Mouse (Mus musculus) limb, embryonic 13.5 days (tissue): Measurements from ENCODE around the gene Sh3pxd2b. TPM values are rescaled to one million over a fixed set of nuclear protein-coding genes. Genes with fewer than 3 reads are reported as not detected.

Experiments used
- ATAC-seq: fragments of 200-750 bp; cut with Nextera tagmentation; 2 replicates; pipeline ENCODE4 v1.8.0; 2017; ENCODE audit warnings: low read depth, moderate number of reproducible peaks, moderate TSS enrichment; ENCODE audit not compliant: low FRiP score
- H3K27ac ChIP-seq: fragments of 300-500 bp; sonication (generic); 2 replicates; pipeline ENCODE4 v1.5.1; 2015; ENCODE audit warnings: inconsistent platforms, mild to moderate bottlenecking, moderate library complexity
- H3K27me3 ChIP-seq: fragments of 300-500 bp; sonication (generic); 2 replicates; pipeline ENCODE4 v1.6.1; 2015; ENCODE audit warnings: mild to moderate bottlenecking, inconsistent platforms
- H3K36me3 ChIP-seq: fragments of 300-500 bp; sonication (generic); 2 replicates; pipeline ENCODE4 v1.6.1; 2015; ENCODE audit warnings: inconsistent platforms, mild to moderate bottlenecking, moderate library complexity
- H3K4me1 ChIP-seq: fragments of 300-500 bp; sonication (generic); 2 replicates; pipeline ENCODE4 v1.6.1; 2015; ENCODE audit warnings: inconsistent platforms
- H3K4me2 ChIP-seq: fragments of 300-500 bp; sonication (generic); replicated peaks from 2 replicates; pipeline ENCODE4 v1.6.1; 2015; ENCODE audit warnings: inconsistent platforms, mild to moderate bottlenecking, moderate library complexity
- H3K4me3 ChIP-seq: fragments of 300-500 bp; sonication (generic); 2 replicates; pipeline ENCODE4 v1.5.1; 2015; ENCODE audit warnings: moderate library complexity, mild to moderate bottlenecking, inconsistent platforms
- H3K9ac ChIP-seq: fragments of 300-500 bp; sonication (generic); 2 replicates; pipeline ENCODE4 v1.6.1; 2015; ENCODE audit warnings: mild to moderate bottlenecking, inconsistent platforms
- H3K9me3 ChIP-seq: fragments of 300-500 bp; sonication (generic); 2 replicates; pipeline ENCODE4 v1.6.1; 2016; ENCODE audit warnings: inconsistent platforms
- WGBS: fragments of 180-500 bp; shearing (Covaris S2); methylation state at CpG from one replicate; pipeline ENCODE4 v1.1.7; 2015; 5-methylcytosine and 5-hydroxymethylcytosine counted together
- polyA plus RNA-seq: library from polyadenylated mRNA; unstranded; fragments of >200 nt; fragmentation: Nextera tagmentation; extraction: Ambion mirVana; gene quantifications from 2 replicates; pipeline ENCODE4 v1.2.1, GENCODE M21; 2015

The Sh3pxd2b gene
- polyA plus RNA-seq, 1 experiment from 2014 or later = 31.3 TPM

DNA sequence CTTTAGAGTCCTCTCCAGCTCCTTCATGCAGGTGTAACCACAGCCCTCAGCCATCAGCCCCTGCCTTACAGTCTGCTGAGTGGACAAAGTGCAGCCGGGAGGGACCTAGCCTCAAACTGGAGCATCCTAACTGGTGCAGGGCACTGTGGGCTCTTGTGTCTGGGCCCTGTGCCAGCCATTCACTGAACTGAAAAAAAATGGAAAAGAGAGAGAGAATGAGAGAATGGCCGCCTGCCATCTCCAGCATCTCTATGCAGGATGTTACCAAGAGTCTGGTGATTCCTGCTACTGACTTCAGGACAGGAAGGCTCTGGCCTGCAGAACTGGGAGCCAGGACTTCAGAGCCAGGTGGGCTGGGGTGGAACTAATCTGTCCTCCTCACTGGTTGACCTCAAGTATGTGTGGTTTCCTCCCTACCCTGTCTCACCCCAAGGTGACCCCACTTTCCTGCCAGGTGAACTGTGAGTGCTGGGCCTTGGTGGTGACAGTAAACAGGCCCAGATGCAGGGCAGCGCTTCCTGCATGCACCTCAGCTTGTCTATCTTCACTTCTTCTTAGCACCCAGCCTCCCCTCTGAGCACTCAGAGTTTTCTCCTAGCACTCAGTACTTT, 16.1 kb downstream of the Sh3pxd2b start:
- Histone ChIP-seq H3K4me1 (peaks cover 52% of the 10 kb centered on the region), H3K9ac (peak overlapping the region; percentile 54), H3K4me3 (no peak overlapping the region), H3K27me3 (no peaks in the 10 kb centered on the region), H3K9me3 (no peaks in the 10 kb centered on the region), H3K4me2 (peak overlapping the region; percentile 19; the same call in 1 of the 2 replicates), H3K36me3 (peaks cover 23% of the 10 kb centered on the region), H3K27ac (peak overlapping the region; percentile 81)
- WGBS = 56% methylated on average over 3 of the region's 3 CpGs
- ATAC-seq = no peak; the same call in 1 of the 2 replicates

DNA sequence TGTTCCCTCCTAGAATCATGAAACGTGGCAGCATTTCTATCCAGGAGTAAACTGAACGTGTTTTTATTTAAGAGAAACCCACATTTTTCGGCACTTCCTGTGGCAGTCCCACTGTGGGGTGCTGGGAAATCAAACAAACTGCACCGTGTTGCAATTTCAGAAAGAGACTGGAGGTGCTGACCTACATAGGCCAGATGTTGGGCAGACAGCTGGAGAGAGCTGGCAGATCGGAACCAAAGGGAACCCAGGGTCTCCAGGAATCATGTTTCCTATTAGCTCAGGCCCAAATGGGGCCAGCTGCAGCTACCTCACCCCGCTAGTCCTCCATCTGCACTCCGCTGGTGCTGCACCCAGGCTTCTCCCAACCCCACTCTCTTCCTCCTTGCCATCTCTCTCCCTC, 16.8 kb downstream of the Sh3pxd2b start:
- no peaks in the 10 kb centered on the region for H3K27me3 ChIP-seq
- 21% methylated on average over 7 of the region's 7 CpGs for WGBS
- no peak overlapping the region for H3K4me3 ChIP-seq
- H3K36me3 ChIP-seq = peaks cover 23% of the 10 kb centered on the region
- peak overlapping the region; percentile 81 for H3K27ac ChIP-seq
- peak; percentile 55 for ATAC-seq
- no peaks in the 10 kb centered on the region for H3K9me3 ChIP-seq
- peak overlapping the region; percentile 54 for H3K9ac ChIP-seq
- no peak overlapping the region for H3K4me2 ChIP-seq
- H3K4me1 ChIP-seq = peaks cover 52% of the 10 kb centered on the region

DNA sequence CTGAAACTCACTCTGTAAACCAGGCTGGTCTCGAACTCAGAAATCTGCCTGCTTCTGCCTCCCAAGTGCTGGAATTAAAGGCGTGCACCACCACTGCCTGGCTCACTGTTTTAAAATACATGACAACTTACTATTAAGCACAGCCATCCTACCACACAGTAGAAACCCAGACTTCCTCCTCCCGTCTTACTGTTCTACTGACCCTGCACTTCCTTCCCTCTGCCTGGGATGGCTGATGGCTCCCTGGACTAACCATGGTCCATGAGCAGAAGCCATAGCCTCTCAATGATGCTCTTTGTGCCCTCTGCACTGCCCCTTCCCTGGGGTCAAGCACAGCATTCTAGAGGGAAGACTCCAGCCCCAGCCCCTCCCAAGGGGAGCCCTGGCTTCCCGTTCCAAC, 17.9 kb downstream of the Sh3pxd2b start:
- H3K4me1 ChIP-seq = peaks cover 49% of the 10 kb centered on the region
- no peak overlapping the region for H3K9ac ChIP-seq
- H3K9me3 ChIP-seq = no peaks in the 10 kb centered on the region
- H3K4me3 ChIP-seq = no peak overlapping the region
- peaks cover 18% of the 10 kb centered on the region for H3K36me3 ChIP-seq
- H3K27me3 ChIP-seq = no peaks in the 10 kb centered on the region
- H3K4me2 ChIP-seq = no peak overlapping the region
- ATAC-seq = no peak
- 81% methylated on average over 4 of the region's 4 CpGs for WGBS
- peak overlapping the region; percentile 15; the same call in 1 of the 2 replicates for H3K27ac ChIP-seq

DNA sequence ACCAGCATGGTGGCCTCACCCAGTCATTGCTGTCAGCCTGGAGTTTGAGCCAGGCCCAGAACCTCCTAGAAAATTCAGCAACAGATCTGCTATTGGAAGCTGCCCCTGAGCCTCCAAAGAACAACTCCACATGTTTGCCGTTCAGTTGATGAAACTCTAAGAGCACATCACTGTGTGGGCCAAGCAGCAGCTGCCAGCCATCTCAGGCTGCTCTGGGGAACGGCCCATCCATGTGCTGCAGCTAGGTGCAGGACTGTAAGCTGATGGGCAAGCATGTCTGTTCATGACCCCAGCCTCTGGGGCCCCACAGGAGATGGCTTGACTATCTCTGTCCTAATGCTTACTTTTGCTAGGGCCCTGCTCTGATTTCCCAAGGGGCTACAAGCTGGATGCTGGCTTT, 19.4 kb downstream of the Sh3pxd2b start:
- Histone ChIP-seq H3K9me3 (no peaks in the 10 kb centered on the region), H3K27me3 (no peaks in the 10 kb centered on the region), H3K27ac (no peak overlapping the region; the same call in 1 of the 2 replicates), H3K4me2 (no peak overlapping the region), H3K4me1 (peaks cover 49% of the 10 kb centered on the region), H3K4me3 (no peak overlapping the region), H3K36me3 (peaks cover 15% of the 10 kb centered on the region), H3K9ac (no peak overlapping the region)
- WGBS = 76% methylated on average over 2 of the region's 2 CpGs
- ATAC-seq = no peak

DNA sequence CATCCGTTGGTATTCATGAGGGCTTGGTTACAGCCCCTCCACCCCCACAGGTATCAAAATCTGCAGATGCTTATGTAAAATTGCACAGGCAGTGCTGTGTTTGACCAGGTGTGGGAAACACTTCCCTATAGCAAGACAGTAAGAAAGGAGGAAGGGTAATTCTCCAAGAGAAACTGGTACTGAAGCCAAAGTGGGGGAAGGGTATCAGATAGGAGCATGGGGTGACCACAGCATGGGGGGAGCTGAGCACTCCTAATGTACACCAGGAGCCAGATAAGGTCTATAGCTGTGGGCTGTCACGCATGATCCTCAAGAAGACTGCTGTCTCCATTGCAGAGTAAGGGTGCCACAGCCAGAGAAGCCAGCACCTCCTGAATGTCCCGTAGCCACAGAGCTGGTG, 21.4 kb downstream of the Sh3pxd2b start:
- 91% methylated on average over 3 of the region's 3 CpGs for WGBS
- Histone ChIP-seq H3K27ac (no peak overlapping the region), H3K9ac (no peak overlapping the region), H3K4me3 (no peak overlapping the region), H3K27me3 (no peaks in the 10 kb centered on the region), H3K9me3 (no peaks in the 10 kb centered on the region), H3K4me2 (no peak overlapping the region), H3K36me3 (peaks cover 33% of the 10 kb centered on the region), H3K4me1 (peaks cover 33% of the 10 kb centered on the region)
- ATAC-seq = no peak

DNA sequence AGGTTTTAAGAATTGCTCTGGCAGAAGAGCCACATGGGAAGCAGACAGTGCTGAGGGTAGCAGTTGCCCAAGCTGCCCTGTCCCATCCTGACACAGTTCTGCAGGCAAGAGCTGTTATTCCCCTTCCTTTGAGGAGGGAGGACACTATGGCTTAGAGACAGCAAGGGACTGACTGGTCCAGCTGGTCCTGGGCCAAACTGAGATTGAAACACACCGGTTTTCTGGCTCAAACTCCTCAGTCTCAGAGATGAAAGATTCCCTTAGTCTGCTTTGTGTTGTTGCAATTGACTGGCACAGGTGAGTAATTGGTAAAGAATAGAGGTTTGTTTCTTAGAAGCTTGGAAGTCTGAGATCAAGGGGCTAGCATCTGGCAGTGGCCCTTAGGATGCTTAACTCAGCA, 23.3 kb downstream of the Sh3pxd2b start:
- Histone ChIP-seq H3K4me2 (no peak overlapping the region), H3K4me3 (no peak overlapping the region), H3K27me3 (no peaks in the 10 kb centered on the region), H3K9ac (no peak overlapping the region), H3K36me3 (peaks cover 49% of the 10 kb centered on the region), H3K4me1 (peaks cover 15% of the 10 kb centered on the region), H3K27ac (no peak overlapping the region), H3K9me3 (no peaks in the 10 kb centered on the region)
- ATAC-seq = no peak
- WGBS = 68% methylated on average over 1 of the region's 1 CpGs

DNA sequence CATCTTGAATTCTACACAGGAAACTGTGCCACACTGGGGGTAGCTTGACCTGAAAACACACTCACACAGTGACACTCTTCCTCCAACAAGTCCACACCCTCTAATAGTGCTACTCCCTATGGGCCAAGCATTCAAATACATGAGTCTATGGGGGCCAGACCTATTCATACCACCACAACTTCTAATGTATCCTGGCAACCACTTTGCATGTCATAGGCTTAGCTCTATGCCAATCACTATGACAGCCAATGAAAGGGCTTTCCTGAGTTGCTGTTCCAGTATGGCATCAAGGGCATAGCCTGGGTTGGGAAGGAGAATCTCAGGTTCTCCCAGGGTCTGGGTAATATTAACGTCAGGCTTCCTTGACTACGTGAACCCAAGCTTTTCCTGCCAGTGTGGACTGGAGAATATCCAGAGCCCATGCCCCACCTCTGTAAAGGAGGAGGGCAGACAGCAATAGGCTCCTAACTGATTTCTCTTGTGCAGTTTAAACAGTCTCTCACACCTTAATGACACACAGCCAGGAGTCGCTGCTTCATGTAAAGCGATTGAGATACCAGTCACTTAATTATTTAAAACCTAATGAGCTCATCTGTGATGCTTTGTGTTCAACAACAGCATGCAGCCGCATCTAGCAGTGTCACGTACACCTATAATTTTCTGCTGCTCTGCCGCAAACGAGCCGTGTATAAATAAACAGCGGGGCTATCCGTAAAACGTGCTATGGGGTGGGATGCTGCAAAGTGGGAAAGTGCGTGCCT, 25.8 kb downstream of the Sh3pxd2b start:
- no peak overlapping the region for H3K4me2 ChIP-seq
- WGBS = 62% methylated on average over 13 of the region's 13 CpGs
- H3K9ac ChIP-seq = no peak overlapping the region
- no peaks in the 10 kb centered on the region for H3K27me3 ChIP-seq
- H3K9me3 ChIP-seq = no peaks in the 10 kb centered on the region
- no peak overlapping the region for H3K27ac ChIP-seq
- peaks cover 70% of the 10 kb centered on the region for H3K36me3 ChIP-seq
- H3K4me1 ChIP-seq = no peaks in the 10 kb centered on the region
- no peak overlapping the region for H3K4me3 ChIP-seq
- no peak for ATAC-seq

DNA sequence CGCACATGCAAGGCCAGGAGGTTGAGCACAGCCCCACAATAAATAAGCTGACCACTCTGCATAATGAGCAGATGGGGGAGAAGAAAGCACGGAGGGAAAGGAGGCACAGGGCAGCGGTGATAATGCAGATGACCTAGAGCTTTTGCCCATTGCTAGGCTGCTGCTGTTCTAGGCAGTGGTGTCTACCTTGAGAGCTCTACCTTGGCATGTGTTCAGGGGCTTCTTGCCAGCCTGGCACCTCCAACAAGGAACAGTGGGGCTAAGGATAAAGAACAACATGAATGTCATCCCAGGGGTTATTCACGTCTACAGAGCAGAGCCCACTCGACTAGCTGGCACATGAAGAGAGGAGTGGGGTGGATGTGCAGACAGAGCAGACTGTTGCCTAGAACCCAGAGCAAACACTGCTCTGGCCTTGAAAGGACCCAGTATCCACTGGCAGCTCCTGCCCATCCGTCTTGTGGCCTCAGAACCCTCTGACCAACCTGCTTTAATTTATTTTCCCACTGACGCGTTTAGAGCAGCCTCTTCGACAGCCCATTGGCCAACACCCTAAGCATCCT, 26.5 kb downstream of the Sh3pxd2b start:
- no peaks in the 10 kb centered on the region for H3K27me3 ChIP-seq
- 75% methylated on average over 9 of the region's 9 CpGs for WGBS
- no peak overlapping the region for H3K9ac ChIP-seq
- no peak for ATAC-seq
- no peak overlapping the region for H3K27ac ChIP-seq
- H3K4me3 ChIP-seq = no peak overlapping the region
- H3K9me3 ChIP-seq = no peaks in the 10 kb centered on the region
- H3K36me3 ChIP-seq = peaks cover 72% of the 10 kb centered on the region
- H3K4me2 ChIP-seq = no peak overlapping the region
- H3K4me1 ChIP-seq = no peaks in the 10 kb centered on the region

DNA sequence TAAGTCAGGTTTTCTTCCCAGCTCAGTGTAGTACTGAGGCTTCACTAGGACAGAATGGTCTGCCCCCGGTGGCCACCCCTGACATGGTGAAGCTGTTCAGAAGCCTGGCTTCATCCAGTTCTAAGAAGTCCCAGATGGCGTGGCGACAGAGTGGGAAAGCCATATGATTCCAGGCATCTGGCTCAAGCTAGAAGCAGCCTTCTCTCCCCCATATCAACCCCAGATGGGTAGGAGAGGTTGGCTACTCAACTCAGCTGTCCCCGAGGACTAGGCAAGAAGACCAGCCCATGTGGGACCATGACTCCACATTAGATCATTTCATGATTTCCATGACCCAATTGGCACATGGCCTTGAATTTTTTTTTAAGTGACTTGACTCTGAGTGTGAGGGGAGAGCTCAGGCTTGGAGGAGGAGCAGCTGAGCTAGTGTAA, 27.5 kb downstream of the Sh3pxd2b start:
- Histone ChIP-seq H3K36me3 (peaks cover 75% of the 10 kb centered on the region), H3K4me2 (no peak overlapping the region), H3K9me3 (no peaks in the 10 kb centered on the region), H3K27me3 (no peaks in the 10 kb centered on the region), H3K4me1 (peaks cover 8% of the 10 kb centered on the region), H3K4me3 (no peak overlapping the region), H3K9ac (no peak overlapping the region), H3K27ac (no peak overlapping the region)
- 59% methylated on average over 4 of the region's 4 CpGs for WGBS
- peak; percentile 29; the same call in 1 of the 2 replicates for ATAC-seq

DNA sequence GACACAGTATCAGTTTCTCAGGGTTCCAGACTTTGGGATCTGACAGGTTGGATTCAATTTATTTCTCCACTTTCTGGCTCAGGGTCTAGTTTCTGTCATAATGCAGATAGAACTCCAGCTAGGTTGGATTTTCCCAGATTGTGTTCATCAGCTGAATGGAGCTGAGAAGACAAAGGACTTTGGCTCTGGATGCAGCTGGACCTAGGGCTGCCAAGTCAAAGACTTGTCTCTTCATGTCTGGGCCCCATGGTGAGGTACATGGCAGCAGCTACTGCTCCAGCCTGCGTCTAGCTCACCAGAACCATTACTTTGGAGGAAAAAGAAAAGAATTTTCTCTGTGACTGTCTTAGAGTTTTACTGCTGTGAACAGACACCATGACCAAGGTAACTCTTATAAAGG, 28.5 kb downstream of the Sh3pxd2b start:
- Histone ChIP-seq H3K9me3 (no peaks in the 10 kb centered on the region), H3K36me3 (peaks cover 70% of the 10 kb centered on the region), H3K27me3 (no peaks in the 10 kb centered on the region), H3K4me2 (no peak overlapping the region), H3K4me1 (peaks cover 12% of the 10 kb centered on the region), H3K27ac (no peak overlapping the region), H3K9ac (no peak overlapping the region), H3K4me3 (no peak overlapping the region)
- 80% methylated on average over 1 of the region's 1 CpGs for WGBS
- ATAC-seq = no peak

DNA sequence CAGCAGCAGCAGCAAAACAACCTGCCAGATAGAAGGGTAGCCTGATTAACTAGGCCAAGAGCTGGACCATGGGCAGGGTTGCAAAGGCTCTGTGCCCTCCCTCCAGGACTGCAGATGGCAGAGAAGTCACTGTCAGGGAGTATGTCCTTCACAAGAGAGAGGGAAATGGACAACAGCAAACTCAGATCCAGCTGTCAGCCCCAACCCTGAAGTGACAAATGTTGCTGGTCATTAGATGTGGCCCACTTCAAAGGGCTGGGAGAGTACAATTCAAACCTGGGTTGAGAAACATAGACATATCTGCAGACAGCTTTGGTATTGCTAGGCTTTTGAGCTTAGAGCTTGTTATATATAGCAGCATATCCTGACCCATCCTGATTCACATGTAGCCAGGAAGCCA, 32.3 kb downstream of the Sh3pxd2b start:
- H3K4me3 ChIP-seq = no peak overlapping the region
- no peak overlapping the region for H3K9ac ChIP-seq
- H3K4me1 ChIP-seq = peaks cover 33% of the 10 kb centered on the region
- peak overlapping the region; percentile 33; the same call in 1 of the 2 replicates for H3K27ac ChIP-seq
- ATAC-seq = no peak
- H3K9me3 ChIP-seq = no peaks in the 10 kb centered on the region
- peaks cover 57% of the 10 kb centered on the region for H3K36me3 ChIP-seq
- H3K4me2 ChIP-seq = no peak overlapping the region
- no peaks in the 10 kb centered on the region for H3K27me3 ChIP-seq

DNA sequence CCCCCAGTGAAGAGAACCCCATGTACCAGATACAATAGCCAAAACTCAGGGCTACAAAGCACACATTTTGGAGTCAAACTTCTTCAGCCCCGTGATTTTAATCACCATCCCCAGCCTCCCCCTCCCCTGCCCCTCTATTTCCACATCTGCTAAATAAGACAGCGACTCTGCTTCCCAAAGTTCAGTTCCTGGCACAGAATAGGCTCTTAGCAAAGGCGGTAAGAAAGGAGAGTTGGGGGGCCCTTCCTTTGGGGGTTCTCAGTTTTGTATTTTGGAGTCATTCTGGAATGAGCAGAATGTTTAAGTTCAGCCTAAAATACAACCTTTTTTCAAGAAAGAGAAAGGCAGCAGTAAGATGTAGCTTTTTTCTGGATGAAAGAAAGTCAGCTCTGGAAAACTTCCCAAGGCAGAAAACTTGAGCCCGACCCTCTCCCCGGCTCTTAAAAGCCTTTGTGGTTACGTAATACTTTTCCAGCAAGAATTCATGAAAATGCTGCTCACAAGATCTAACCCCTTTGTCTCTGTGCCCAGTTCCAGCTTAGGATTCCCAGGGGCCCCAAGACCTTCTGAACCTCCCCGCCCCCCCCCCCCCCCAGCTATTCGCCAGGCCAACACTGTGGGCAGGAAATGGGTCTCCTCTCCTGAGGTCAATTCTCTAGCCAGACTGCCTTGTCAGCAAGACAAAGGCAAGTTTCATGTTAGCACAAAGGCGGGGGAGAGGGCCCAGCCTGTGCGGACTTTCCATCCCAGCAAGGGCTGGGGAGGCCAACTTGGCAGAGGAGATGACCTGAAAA, 35.9 kb downstream of the Sh3pxd2b start:
- H3K4me3 ChIP-seq = no peak overlapping the region
- peak overlapping the region; percentile 17; the same call in 1 of the 2 replicates for H3K4me2 ChIP-seq
- whole genome bisulfite sequencing = 21% methylated on average over 10 of the region's 10 CpGs
- H3K9me3 ChIP-seq = no peaks in the 10 kb centered on the region
- ATAC-seq = peak; percentile 89
- no peaks in the 10 kb centered on the region for H3K27me3 ChIP-seq
- H3K4me1 ChIP-seq = peaks cover 33% of the 10 kb centered on the region
- H3K9ac ChIP-seq = no peak overlapping the region
- peak overlapping the region; percentile 94 for H3K27ac ChIP-seq
- peaks cover 59% of the 10 kb centered on the region for H3K36me3 ChIP-seq
